Mouse (Mus musculus) hindbrain, embryonic 11.5 days (tissue): ENCODE data around the gene Gm4788. TPM values are rescaled to one million over a fixed set of nuclear protein-coding genes. Genes with fewer than 3 reads are reported as not detected.
"Not testable (repeated sequence)": the region's sequence is repeated elsewhere in the genome, so short reads cannot be mapped to it uniquely, and the experiment has no call there.

Experiments used
- ATAC-seq: fragments of 200-750 bp; cut with Nextera tagmentation; 2 replicates; pipeline ENCODE4 v1.8.0; 2017; ENCODE audit warnings: mild to moderate bottlenecking, moderate TSS enrichment, moderate library complexity; ENCODE audit not compliant: low FRiP score
- DNase-seq: peaks from one replicate; pipeline ENCODE4 v3.0.0-alpha.2; 2015; ENCODE audit warnings: low spot score
- H3K27ac ChIP-seq: fragments of 300-500 bp; sonication (generic); 2 replicates; pipeline ENCODE4 v1.5.1; 2014; ENCODE audit warnings: mild to moderate bottlenecking, low read depth, low read length
- H3K27me3 ChIP-seq: fragments of 300-500 bp; sonication (generic); 2 replicates; pipeline ENCODE4 v1.6.1; 2014; ENCODE audit warnings: mild to moderate bottlenecking, low read length, moderate library complexity, mixed read lengths; ENCODE audit not compliant: control insufficient read depth, insufficient read depth
- H3K36me3 ChIP-seq: fragments of 300-500 bp; sonication (generic); 2 replicates; pipeline ENCODE4 v1.6.1; 2014; ENCODE audit warnings: mild to moderate bottlenecking, low read length, moderate library complexity, mixed read lengths; ENCODE audit not compliant: control insufficient read depth, insufficient read depth
- H3K4me1 ChIP-seq: fragments of 300-500 bp; sonication (generic); replicated peaks from 2 replicates; pipeline ENCODE4 v1.6.1; 2014; ENCODE audit warnings: low read length, mixed read lengths; ENCODE audit not compliant: control insufficient read depth, insufficient read depth
- H3K4me2 ChIP-seq: fragments of 300-500 bp; sonication (generic); replicated peaks from 2 replicates; pipeline ENCODE4 v1.6.1; 2014; ENCODE audit warnings: mild to moderate bottlenecking, low read depth, low read length
- H3K4me3 ChIP-seq: fragments of 300-500 bp; sonication (generic); 2 replicates; pipeline ENCODE4 v1.5.1; 2014; ENCODE audit warnings: low read depth, low read length
- H3K9ac ChIP-seq: fragments of 300-500 bp; sonication (generic); 2 replicates; pipeline ENCODE4 v1.6.1; 2014; ENCODE audit warnings: low read depth, low read length
- H3K9me3 ChIP-seq: fragments of 300-500 bp; sonication (generic); 2 replicates; pipeline ENCODE4 v1.6.1; 2016; ENCODE audit warnings: low read length; ENCODE audit not compliant: control insufficient read depth
- WGBS: fragments of 180-500 bp; shearing (Covaris S2); extraction: QIAGEN DNeasy Blood & Tissue Kit; methylation state at CpG from one replicate; pipeline ENCODE4 v1.1.7; 2014; 5-methylcytosine and 5-hydroxymethylcytosine counted together
- polyA plus RNA-seq: library from polyadenylated mRNA; unstranded; fragments of >200 nt; fragmentation: Nextera tagmentation; extraction: Ambion mirVana; gene quantifications from 2 replicates; pipeline ENCODE4 v1.2.1, GENCODE M21; 2014

Gene Gm4788
- polyA plus RNA-seq: not detected in 2 replicates

- no peak within 1 kb of the TSS for H3K27ac ChIP-seq
- H3K27me3 ChIP-seq: no peaks in the 10 kb centered on the region
- 92% methylated on average over 1 of the region's 1 CpGs for WGBS
- H3K4me3 ChIP-seq: no peak within 1 kb of the TSS
- no peak within 1 kb of the TSS for H3K9ac ChIP-seq
- H3K4me1 ChIP-seq: no peaks in the 10 kb centered on the region
- no peaks in the 10 kb centered on the region for H3K9me3 ChIP-seq
- no peaks in the 10 kb centered on the region for H3K36me3 ChIP-seq
- H3K4me2 ChIP-seq: no peak within 1 kb of the TSS
- no peak for ATAC-seq
- no peak for DNase-seq
These were observed at the start of gene Gm4788 for GRCm38 (mm10) chr1:139781143-139781542. Gene Gm4788 (minus strand): TSS chr1:139781243.

DNA sequence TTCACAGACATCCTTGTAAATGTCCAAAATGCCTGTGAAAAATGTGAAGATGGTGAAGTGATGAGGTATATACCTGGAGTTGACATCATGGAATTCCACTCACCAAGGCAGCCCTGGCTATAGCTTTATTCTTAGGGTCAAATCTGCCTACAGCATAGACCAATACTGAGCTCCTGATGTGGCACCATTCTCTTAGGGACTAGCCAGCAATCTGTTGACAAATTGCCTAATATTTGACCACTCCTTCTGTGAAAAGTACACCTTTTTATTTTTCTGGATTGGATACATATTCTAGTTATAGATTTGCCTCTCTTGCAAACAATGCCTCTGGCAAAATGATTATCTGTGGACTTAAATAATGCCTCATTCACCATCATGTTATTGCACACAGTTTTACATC, 27.6 kb upstream of the Gm4788 start:
- Histone ChIP-seq H3K27me3 (no peaks in the 10 kb centered on the region), H3K4me3 (no peak overlapping the region), H3K36me3 (no peaks in the 10 kb centered on the region), H3K9ac (no peak overlapping the region), H3K4me1 (no peaks in the 10 kb centered on the region), H3K9me3 (no peaks in the 10 kb centered on the region), H3K27ac (no peak overlapping the region), H3K4me2 (no peak overlapping the region)
- DNase-seq (no peak), ATAC-seq (no peak)

- 95% methylated on average over 3 of the region's 3 CpGs for WGBS
- not testable (repeated sequence) for ATAC-seq, H3K4me3 ChIP-seq, H3K4me2 ChIP-seq, H3K27me3 ChIP-seq, H3K27ac ChIP-seq, DNase-seq, H3K4me1 ChIP-seq, H3K9ac ChIP-seq, H3K9me3 ChIP-seq, H3K36me3 ChIP-seq
These were observed 11.1 kb downstream of the Gm4788 start for GRCm38 (mm10) chr1:139769913-139770312.

- ATAC-seq, H3K4me2 ChIP-seq: not testable (repeated sequence)
- WGBS: 94% methylated on average over 6 of the region's 22 CpGs
These were observed 64.4 kb downstream of the Gm4788 start for GRCm38 (mm10) chr1:139716681-139717080.

DNA sequence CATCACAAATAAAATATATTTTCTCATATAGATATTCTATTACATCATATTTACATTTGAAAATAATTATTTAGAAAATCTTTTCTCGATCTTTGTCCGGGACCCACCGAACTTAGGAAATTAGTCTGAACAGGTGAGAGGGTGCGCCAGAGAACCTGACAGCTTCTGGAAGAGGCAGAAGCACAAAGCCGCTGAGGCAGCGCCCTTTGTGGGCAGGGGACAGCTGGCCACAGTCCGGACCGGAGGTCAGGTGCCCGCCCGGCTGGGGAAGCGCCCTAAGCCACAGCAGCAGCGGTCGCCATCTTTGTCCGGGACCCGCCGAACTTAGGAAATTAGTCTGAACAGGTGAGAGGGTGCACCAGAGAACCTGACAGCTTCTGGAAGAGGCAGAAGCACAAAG, 64.8 kb downstream of the Gm4788 start:
- H3K9me3 ChIP-seq, H3K4me1 ChIP-seq, H3K27me3 ChIP-seq, H3K27ac ChIP-seq, H3K4me2 ChIP-seq, DNase-seq, H3K4me3 ChIP-seq, ATAC-seq, H3K36me3 ChIP-seq, H3K9ac ChIP-seq: not testable (repeated sequence)
- WGBS: 93% methylated on average over 9 of the region's 16 CpGs

More at GRCm38 (mm10) chr1:139716681-139717080, 64.4 kb downstream of the Gm4788 start:
- not testable (repeated sequence) for H3K36me3 ChIP-seq, H3K4me1 ChIP-seq, H3K9ac ChIP-seq, DNase-seq, H3K4me3 ChIP-seq, H3K9me3 ChIP-seq, H3K27ac ChIP-seq, H3K27me3 ChIP-seq

GRCm38 (mm10) chr1:139649921-139650320, 131.1 kb downstream of the Gm4788 start:
- DNase-seq, ATAC-seq, H3K4me2 ChIP-seq, H3K4me3 ChIP-seq, H3K27ac ChIP-seq, H3K27me3 ChIP-seq, H3K4me1 ChIP-seq, H3K9ac ChIP-seq, H3K36me3 ChIP-seq, H3K9me3 ChIP-seq: not testable (repeated sequence)
- WGBS: 90% methylated on average over 18 of the region's 18 CpGs

Other genes starting within 250 kb of the Gm4788 start
- gene Cfhr1, start 221.0 kb downstream of the Gm4788 start, polyA plus RNA-seq: not detected in 2 replicates
- not detected in 2 replicates for gene Cfhr2, start 77.5 kb upstream of the Gm4788 start, polyA plus RNA-seq